Mouse (Mus musculus): Measurements from ENCODE around the gene Capn6. TPM values are rescaled to one million over a fixed set of nuclear protein-coding genes. Genes with fewer than 3 reads are reported as not detected.

The Capn6 gene
- polyA plus RNA-seq (2012; ENCODE audit: insufficient read depth, insufficient read length, missing spikeins) = not detected in 2 replicates

GRCm38 (mm10) chrX:143827212-143827611, at the start of gene Capn6:
Gene Capn6, minus strand, starts transcription at chrX:143827414.
- H3K4me1 ChIP-seq (ENCODE audit: control insufficient read depth, insufficient read depth, low read length) = no peaks in the 10 kb centered on the region
- H3K4me3 ChIP-seq (ENCODE audit: insufficient read depth, low read length) = no peak within 1 kb of the TSS
- TF ChIP-seq POLR2A (IDR thresholded peaks at IDR 0.05; ENCODE audit: borderline replicate concordance, low read depth, low read length) = no peak
- no peak for TF ChIP-seq CTCF (IDR thresholded peaks at IDR 0.05; ENCODE audit: low read depth, low read length)
- no peak within 1 kb of the TSS for H3K27ac ChIP-seq (ENCODE audit: insufficient read depth, low read depth, low read length)

GRCm38 (mm10) chrX:143867129-143867664, 40.0 kb upstream of the Capn6 start:
- H3K4me3 ChIP-seq (ENCODE audit: insufficient read depth, low read length) = no peak overlapping the region
- no peak for TF ChIP-seq CTCF (IDR thresholded peaks at IDR 0.05; ENCODE audit: low read depth, low read length)
- no peak for TF ChIP-seq POLR2A (IDR thresholded peaks at IDR 0.05; ENCODE audit: borderline replicate concordance, low read depth, low read length)
- H3K27ac ChIP-seq (ENCODE audit: insufficient read depth, low read depth, low read length) = no peak overlapping the region
- no peaks in the 10 kb centered on the region for H3K4me1 ChIP-seq (ENCODE audit: control insufficient read depth, insufficient read depth, low read length)

GRCm38 (mm10) chrX:143851351-143851750, 24.1 kb upstream of the Capn6 start:
- Histone ChIP-seq H3K4me1 (ENCODE audit: control insufficient read depth, insufficient read depth, low read length) (no peaks in the 10 kb centered on the region), H3K4me3 (ENCODE audit: insufficient read depth, low read length) (no peak overlapping the region), H3K27ac (ENCODE audit: insufficient read depth, low read depth, low read length) (no peak overlapping the region)
- TF ChIP-seq POLR2A (IDR thresholded peaks at IDR 0.05; ENCODE audit: borderline replicate concordance, low read depth, low read length) (no peak), CTCF (IDR thresholded peaks at IDR 0.05; ENCODE audit: low read depth, low read length) (no peak)

GRCm38 (mm10) chrX:143849969-143850368, 22.8 kb upstream of the Capn6 start:
- H3K4me3 ChIP-seq (ENCODE audit: insufficient read depth, low read length) = no peak overlapping the region
- no peak overlapping the region for H3K27ac ChIP-seq (ENCODE audit: insufficient read depth, low read depth, low read length)
- no peaks in the 10 kb centered on the region for H3K4me1 ChIP-seq (ENCODE audit: control insufficient read depth, insufficient read depth, low read length)
- TF ChIP-seq POLR2A (IDR thresholded peaks at IDR 0.05; ENCODE audit: borderline replicate concordance, low read depth, low read length) (no peak), CTCF (IDR thresholded peaks at IDR 0.05; ENCODE audit: low read depth, low read length) (no peak)

GRCm38 (mm10) chrX:143846637-143847036, 19.4 kb upstream of the Capn6 start:
- Histone ChIP-seq H3K4me3 (ENCODE audit: insufficient read depth, low read length) (no peak overlapping the region), H3K4me1 (ENCODE audit: control insufficient read depth, insufficient read depth, low read length) (no peaks in the 10 kb centered on the region), H3K27ac (ENCODE audit: insufficient read depth, low read depth, low read length) (no peak overlapping the region)
- no peak for TF ChIP-seq CTCF (IDR thresholded peaks at IDR 0.05; ENCODE audit: low read depth, low read length)
- TF ChIP-seq POLR2A (IDR thresholded peaks at IDR 0.05; ENCODE audit: borderline replicate concordance, low read depth, low read length) = no peak

GRCm38 (mm10) chrX:143826521-143826920, 693 bp downstream of the Capn6 start:
- TF ChIP-seq POLR2A (IDR thresholded peaks at IDR 0.05; ENCODE audit: borderline replicate concordance, low read depth, low read length) = no peak
- no peak for TF ChIP-seq CTCF (IDR thresholded peaks at IDR 0.05; ENCODE audit: low read depth, low read length)
- Histone ChIP-seq H3K4me3 (ENCODE audit: insufficient read depth, low read length) (no peak overlapping the region), H3K4me1 (ENCODE audit: control insufficient read depth, insufficient read depth, low read length) (no peaks in the 10 kb centered on the region)

GRCm38 (mm10) chrX:143818961-143819360, 8.3 kb downstream of the Capn6 start:
- Histone ChIP-seq H3K4me1 (ENCODE audit: control insufficient read depth, insufficient read depth, low read length) (no peaks in the 10 kb centered on the region), H3K4me3 (ENCODE audit: insufficient read depth, low read length) (no peak overlapping the region), H3K27ac (ENCODE audit: insufficient read depth, low read depth, low read length) (no peak overlapping the region)
- no peak for TF ChIP-seq CTCF (IDR thresholded peaks at IDR 0.05; ENCODE audit: low read depth, low read length)
- TF ChIP-seq POLR2A (IDR thresholded peaks at IDR 0.05; ENCODE audit: borderline replicate concordance, low read depth, low read length) = no peak

More at GRCm38 (mm10) chrX:143826521-143826920, 693 bp downstream of the Capn6 start:
- H3K27ac ChIP-seq (ENCODE audit: insufficient read depth, low read depth, low read length) = no peak overlapping the region

GRCm38 (mm10) chrX:143815948-143816347, 11.3 kb downstream of the Capn6 start:
- Histone ChIP-seq H3K27ac (ENCODE audit: insufficient read depth, low read depth, low read length) (no peak overlapping the region), H3K4me3 (ENCODE audit: insufficient read depth, low read length) (no peak overlapping the region), H3K4me1 (ENCODE audit: control insufficient read depth, insufficient read depth, low read length) (no peaks in the 10 kb centered on the region)
- no peak for TF ChIP-seq CTCF (IDR thresholded peaks at IDR 0.05; ENCODE audit: low read depth, low read length)
- no peak for TF ChIP-seq POLR2A (IDR thresholded peaks at IDR 0.05; ENCODE audit: borderline replicate concordance, low read depth, low read length)

GRCm38 (mm10) chrX:143762556-143762955, 64.7 kb downstream of the Capn6 start:
- no peaks in the 10 kb centered on the region for H3K4me1 ChIP-seq (ENCODE audit: control insufficient read depth, insufficient read depth, low read length)
- no peak for TF ChIP-seq POLR2A (IDR thresholded peaks at IDR 0.05; ENCODE audit: borderline replicate concordance, low read depth, low read length)
- no peak for TF ChIP-seq CTCF (IDR thresholded peaks at IDR 0.05; ENCODE audit: low read depth, low read length)
- no peak overlapping the region for H3K4me3 ChIP-seq (ENCODE audit: insufficient read depth, low read length)
- H3K27ac ChIP-seq (ENCODE audit: insufficient read depth, low read depth, low read length) = no peak overlapping the region

Other genes starting within 250 kb of the Capn6 start
- gene Dcx, start 105.9 kb upstream of the Capn6 start, polyA plus RNA-seq (2012; ENCODE audit: insufficient read depth, insufficient read length, missing spikeins) = 0.15 TPM in 1 of 2 replicates, not detected in the other

All from bone marrow macrophage, adult 2 months (primary cell).